Mouse (Mus musculus) ES-Bruce4 (cell line): ENCODE measurements around the gene Cd86. TPM values are rescaled to one million over a fixed set of nuclear protein-coding genes. Genes with fewer than 3 reads are reported as not detected.

Experiments used
- H3K27ac ChIP-seq: 2 replicates; pipeline ENCODE4 v1.5.1; 2012; ENCODE audit warnings: low read length, inconsistent platforms; ENCODE audit not compliant: insufficient read depth
- H3K27me3 ChIP-seq: 2 replicates; pipeline ENCODE4 v1.6.1; 2012; ENCODE audit warnings: mild to moderate bottlenecking, low read length, inconsistent platforms; ENCODE audit not compliant: control insufficient read depth, poor library complexity, insufficient read depth, severe bottlenecking
- H3K36me3 ChIP-seq: 2 replicates; pipeline ENCODE4 v1.6.1; 2012; ENCODE audit warnings: inconsistent platforms, mild to moderate bottlenecking, low read length, moderate library complexity; ENCODE audit not compliant: control insufficient read depth, poor library complexity, insufficient read depth, severe bottlenecking
- H3K4me1 ChIP-seq: one replicate; pipeline ENCODE4 v1.8.1; 2011; ENCODE audit warnings: low read length; ENCODE audit not compliant: control insufficient read depth, insufficient read depth
- H3K4me3 ChIP-seq: 2 replicates; pipeline ENCODE4 v1.5.1; 2011; ENCODE audit warnings: low read depth, mild to moderate bottlenecking, low read length
- H3K9ac ChIP-seq: 2 replicates; pipeline ENCODE4 v1.6.1; 2012; ENCODE audit warnings: low read depth, mild to moderate bottlenecking, inconsistent platforms; ENCODE audit not compliant: poor library complexity, severe bottlenecking
- H3K9me3 ChIP-seq: replicated peaks from 2 replicates; pipeline ENCODE4 v1.6.1; 2012; ENCODE audit warnings: mild to moderate bottlenecking, low read length, inconsistent platforms; ENCODE audit not compliant: control insufficient read depth, poor library complexity, insufficient read depth, severe bottlenecking
- CTCF ChIP-seq: IDR thresholded peaks from one replicate; pipeline ENCODE4 v1.8.1; 2011; ENCODE audit warnings: low read depth, low read length
- EP300 ChIP-seq: IDR thresholded peaks from 2 replicates; pipeline ENCODE4 v1.6.1; 2011; ENCODE audit warnings: low read depth, low read length; ENCODE audit not compliant: insufficient read depth
- POLR2A ChIP-seq: IDR thresholded peaks from one replicate; pipeline ENCODE4 v1.8.1; 2011; ENCODE audit warnings: low read length; ENCODE audit not compliant: insufficient read depth
- polyA plus RNA-seq: library from polyadenylated mRNA; stranded (reverse); fragments of >200 nt; gene quantifications from 2 replicates; pipeline ENCODE4 v1.2.4, GENCODE M21; 2011; ENCODE audit warnings: low read depth; ENCODE audit not compliant: missing spikeins, insufficient read depth, insufficient read length

The Cd86 gene
- polyA plus RNA-seq, 1 experiment, result not detected

DNA sequence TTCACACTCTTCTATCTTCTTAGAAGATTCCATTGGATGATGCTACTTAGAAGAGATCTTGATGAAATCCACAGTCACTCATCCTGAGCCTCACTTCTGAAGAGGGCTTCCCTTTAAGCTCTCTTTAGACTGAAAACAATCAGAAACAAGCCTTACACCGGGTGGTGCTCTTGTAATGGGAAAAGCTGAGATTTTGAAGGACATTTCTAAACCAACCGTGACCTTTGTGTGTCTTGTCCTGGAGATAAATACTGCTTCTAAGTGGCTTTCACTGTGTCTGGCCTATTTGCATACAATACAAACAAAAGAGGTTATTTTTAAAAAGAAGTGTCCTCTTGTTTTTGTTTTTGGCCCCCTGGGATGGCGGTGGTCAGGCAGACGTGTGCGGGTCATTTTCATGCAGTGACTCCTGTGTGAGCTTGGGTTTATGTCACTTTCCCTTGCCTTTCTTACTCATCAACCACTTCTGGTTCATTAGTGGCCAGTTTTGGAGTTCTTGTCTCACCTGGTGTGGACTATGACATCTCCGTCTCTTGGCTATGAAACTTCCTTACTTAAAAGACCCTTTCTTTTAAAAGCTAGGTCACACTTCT lies 14.6 kb downstream of the Cd86 start:
- peaks cover 12% of the 10 kb centered on the region for H3K9me3 ChIP-seq
- peaks cover 12% of the 10 kb centered on the region for H3K4me1 ChIP-seq
- no peaks in the 10 kb centered on the region for H3K27me3 ChIP-seq
- H3K27ac ChIP-seq, result no peak overlapping the region
- no peak overlapping the region for H3K9ac ChIP-seq
- no peak overlapping the region for H3K4me3 ChIP-seq
- TF ChIP-seq CTCF, result no peak
- no peak for TF ChIP-seq POLR2A
- no peaks in the 10 kb centered on the region for H3K36me3 ChIP-seq

DNA sequence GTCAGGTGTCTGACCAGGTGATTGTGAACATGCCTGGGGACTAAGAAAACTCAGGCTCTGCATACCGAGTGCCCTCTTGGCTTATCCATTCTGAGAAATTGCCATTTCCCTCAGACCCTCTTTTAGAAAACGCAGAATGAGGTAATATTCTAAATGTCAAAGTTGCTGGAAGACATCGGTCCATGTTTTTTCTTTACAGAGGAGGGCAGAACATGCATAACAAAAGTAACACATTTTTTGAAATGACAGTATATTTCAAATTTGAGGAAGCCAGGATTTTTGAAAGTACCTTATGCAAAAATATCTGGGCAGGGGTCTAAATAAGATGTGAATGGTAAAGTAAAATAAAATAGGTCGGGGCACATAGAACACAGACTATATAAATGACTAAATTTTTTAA lies 15.4 kb downstream of the Cd86 start:
- Histone ChIP-seq H3K27me3 (no peaks in the 10 kb centered on the region), H3K9ac (no peak overlapping the region), H3K4me3 (no peak overlapping the region), H3K27ac (no peak overlapping the region), H3K36me3 (no peaks in the 10 kb centered on the region), H3K9me3 (peaks cover 12% of the 10 kb centered on the region), H3K4me1 (peaks cover 12% of the 10 kb centered on the region)
- TF ChIP-seq CTCF, result no peak
- no peak for TF ChIP-seq POLR2A
- no peak for TF ChIP-seq EP300

DNA sequence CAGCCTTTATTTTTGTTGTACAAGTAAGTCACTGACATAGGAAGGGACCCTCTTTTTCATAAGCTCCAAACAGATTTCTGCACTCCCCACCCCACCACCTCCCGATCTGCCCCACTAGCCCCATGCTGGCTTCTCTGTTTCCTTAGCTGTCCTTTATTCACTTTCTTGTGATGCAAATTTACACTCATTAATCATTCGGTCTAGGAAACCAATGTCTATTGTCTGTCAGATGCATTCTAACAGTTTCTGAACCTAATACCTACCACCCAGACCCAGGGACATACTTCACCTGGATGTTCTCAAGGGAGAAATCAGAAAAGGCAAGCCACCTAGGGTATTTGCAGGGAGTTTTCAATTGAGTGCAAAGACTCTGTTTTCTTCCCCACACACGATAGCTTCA lies 16.6 kb downstream of the Cd86 start:
- H3K9me3 ChIP-seq, result peaks cover 12% of the 10 kb centered on the region
- no peak overlapping the region for H3K4me3 ChIP-seq
- no peak overlapping the region for H3K9ac ChIP-seq
- H3K27me3 ChIP-seq, result no peaks in the 10 kb centered on the region
- no peaks in the 10 kb centered on the region for H3K36me3 ChIP-seq
- peaks cover 12% of the 10 kb centered on the region for H3K4me1 ChIP-seq
- no peak overlapping the region for H3K27ac ChIP-seq
- TF ChIP-seq POLR2A, result no peak
- TF ChIP-seq EP300, result 0 out of 2 replicates have a peak, but pooled peaks have one; percentile 58
- no peak for TF ChIP-seq CTCF

DNA sequence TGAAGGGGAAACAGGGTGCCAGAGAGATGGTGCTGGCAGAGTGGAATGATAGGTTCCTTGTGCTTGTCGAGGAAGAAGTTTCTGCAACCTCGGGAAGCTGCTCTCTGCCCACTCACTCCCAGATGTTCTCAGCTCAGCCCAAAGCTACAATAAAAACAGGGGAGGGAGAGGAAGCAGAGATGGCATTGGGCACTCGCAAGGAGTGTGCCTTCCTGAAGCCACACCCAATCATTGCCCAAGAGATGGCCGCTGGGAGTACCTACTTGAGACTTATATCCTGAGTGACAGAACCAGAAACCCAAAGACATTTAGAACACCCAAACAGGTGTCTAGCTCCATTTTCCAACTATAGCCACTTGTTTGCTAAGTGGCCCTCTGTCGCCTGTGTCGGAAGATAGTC lies 20.8 kb downstream of the Cd86 start:
- no peak overlapping the region for H3K9ac ChIP-seq
- H3K4me3 ChIP-seq, result no peak overlapping the region
- TF ChIP-seq EP300, result no peak
- no peak for TF ChIP-seq CTCF
- TF ChIP-seq POLR2A, result no peak
- peaks cover 7% of the 10 kb centered on the region for H3K4me1 ChIP-seq
- no peaks in the 10 kb centered on the region for H3K9me3 ChIP-seq
- H3K27me3 ChIP-seq, result no peaks in the 10 kb centered on the region
- no peaks in the 10 kb centered on the region for H3K36me3 ChIP-seq
- H3K27ac ChIP-seq, result no peak overlapping the region

DNA sequence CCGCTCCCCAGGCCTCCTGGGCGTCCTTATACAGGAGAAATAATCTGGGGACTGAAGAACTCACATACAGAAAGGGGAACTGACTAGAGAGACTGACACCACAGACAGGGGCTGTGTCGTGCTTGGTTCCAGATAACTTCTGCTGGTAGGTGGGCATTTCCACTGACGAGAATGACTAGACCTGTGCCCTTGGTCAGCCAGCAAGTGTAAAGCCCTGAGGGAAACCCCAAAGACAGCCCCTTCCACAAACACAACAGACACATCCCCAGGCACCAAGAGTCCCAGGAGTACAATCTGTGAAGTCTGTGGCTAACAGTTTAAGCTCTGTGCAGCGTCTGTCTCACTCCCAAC lies 23.2 kb downstream of the Cd86 start:
- Histone ChIP-seq H3K36me3 (no peaks in the 10 kb centered on the region), H3K4me1 (no peaks in the 10 kb centered on the region), H3K9ac (no peak overlapping the region), H3K27me3 (no peaks in the 10 kb centered on the region), H3K9me3 (0 out of 2 replicates have a peak, but pooled peaks cover 3% of the 10 kb centered on the region), H3K27ac (no peak overlapping the region), H3K4me3 (no peak overlapping the region)
- TF ChIP-seq CTCF, result no peak
- TF ChIP-seq POLR2A, result no peak
- TF ChIP-seq EP300, result no peak

DNA sequence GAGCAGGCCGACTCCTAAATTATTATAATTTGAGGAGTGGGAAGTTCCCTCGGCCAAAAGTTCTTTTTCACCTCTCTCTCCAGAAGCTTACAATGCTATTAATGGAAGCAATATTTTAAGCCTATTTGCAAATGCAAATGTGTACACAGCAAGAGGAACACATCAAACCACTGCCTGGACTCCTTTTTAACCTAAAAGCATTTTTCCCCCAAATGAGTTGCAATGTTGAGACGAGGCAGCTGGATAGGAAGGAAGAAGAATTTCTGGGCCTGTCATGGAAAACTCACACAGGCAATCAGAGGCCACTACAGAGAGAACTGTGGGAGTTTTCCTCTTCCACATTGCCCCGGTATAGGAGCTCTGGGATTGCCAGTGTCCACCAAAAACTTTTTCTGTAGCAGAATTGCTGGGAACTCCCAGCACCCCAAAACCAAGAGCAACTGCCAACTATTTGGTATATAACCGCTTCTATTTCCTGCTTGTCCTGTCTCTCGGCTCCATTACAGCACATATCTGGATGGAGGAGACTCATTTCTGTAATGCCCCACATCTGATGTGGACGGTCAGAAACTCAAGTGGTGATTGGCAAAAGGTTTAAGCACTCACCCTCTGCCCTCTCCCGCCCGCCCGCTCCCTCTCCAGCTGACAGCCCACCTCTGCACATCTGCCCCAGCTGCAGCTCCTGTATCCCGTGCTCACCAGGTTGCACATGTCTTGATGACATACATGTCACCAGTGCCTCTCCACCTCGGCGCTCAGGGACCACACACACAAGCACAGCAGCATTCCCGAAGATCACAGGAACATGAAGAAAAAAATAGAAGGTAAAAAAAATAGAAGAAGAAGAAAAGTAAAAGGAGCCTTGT lies 23.8 kb downstream of the Cd86 start:
- H3K27me3 ChIP-seq, result no peaks in the 10 kb centered on the region
- no peaks in the 10 kb centered on the region for H3K36me3 ChIP-seq
- H3K9me3 ChIP-seq, result 0 out of 2 replicates have a peak, but pooled peaks cover 3% of the 10 kb centered on the region
- H3K9ac ChIP-seq, result no peak overlapping the region
- no peaks in the 10 kb centered on the region for H3K4me1 ChIP-seq
- TF ChIP-seq EP300 (no peak), POLR2A (no peak), CTCF (no peak)
- no peak overlapping the region for H3K4me3 ChIP-seq
- H3K27ac ChIP-seq, result no peak overlapping the region
